Comparison of ENCODE assay signal across 24 mouse cellular contexts in the genomic region with DNA sequence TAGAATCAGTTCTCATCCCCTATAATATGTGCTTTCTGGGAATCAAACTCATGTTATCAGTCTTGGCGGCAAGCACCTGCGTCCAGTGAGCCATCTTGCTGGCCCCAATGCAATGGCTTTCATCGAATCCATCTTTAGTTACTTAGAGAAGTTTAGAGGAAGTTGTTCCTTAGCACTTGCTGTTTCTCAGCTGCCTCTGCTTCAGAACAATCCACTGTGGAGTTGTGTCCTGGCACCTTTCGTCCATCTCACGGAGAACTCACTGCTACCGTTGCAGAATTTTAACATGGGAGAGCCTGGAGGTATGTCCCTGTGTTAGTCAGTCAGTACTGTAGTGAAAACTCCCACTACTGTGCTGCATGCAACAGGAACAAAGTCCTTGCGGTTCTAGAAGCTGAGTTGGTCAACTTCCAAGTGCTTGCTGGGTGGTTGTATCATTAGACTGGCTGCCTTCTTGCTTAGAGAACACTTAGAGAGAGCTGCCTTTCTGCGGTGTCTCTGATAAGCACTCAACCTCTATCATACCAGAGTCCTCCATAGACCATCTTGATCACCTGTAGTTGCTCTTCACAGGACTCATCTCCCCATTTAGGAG.
DNase-seq lines count a peak whose midpoint lies in the region; ATAC-seq and TF ChIP-seq lines count a peak whose summit lies in the region.
"Had no signal": no experiment of that assay in that cellular context is flagged by ENCODE, and none has a peak within 500 bp of the region (broad histone marks: within the 10 kb centered on the region; RNA-seq: fewer than 3 reads in every experiment).

No protein-coding gene starts in this region.

- 0 out of 2 replicates have a peak, but pooled peaks cover 3% of the 10 kb centered on the region for H3K9me3 ChIP-seq in kidney, embryonic 16.5 days (ENCODE audit: low read length)
- no peaks in the 10 kb centered on the region for H3K9me3 ChIP-seq in MEL (replicated peaks; ENCODE audit: insufficient read depth, low read length)
- H3K9me3 ChIP-seq in midbrain, embryonic 11.5 days (ENCODE audit: control insufficient read depth, low read length), result no peaks in the 10 kb centered on the region
- H3K9me3 ChIP-seq: embryonic facial prominence, embryonic 15.5 days; limb, embryonic 12.5 days; liver, embryonic 13.5 days; megakaryocyte, embryonic 14.5 days; neural tube, embryonic 12.5 days; stomach, embryonic 15.5 days had no signal

- WGBS in kidney, embryonic 16.5 days, result 88% methylated on average over 8 of the region's 8 CpGs
- 92% methylated on average over 8 of the region's 8 CpGs for WGBS in midbrain, embryonic 11.5 days

- TF ChIP-seq RAD21 in MEL (IDR thresholded peaks at IDR 0.05; ENCODE audit: low read depth, low read length), result no peak

- H3K9ac ChIP-seq in kidney, embryonic 16.5 days (replicated peaks; ENCODE audit: low read length), result no peak overlapping the region
- no peak overlapping the region for H3K9ac ChIP-seq in MEL (ENCODE audit: control insufficient read depth, low read depth, low read length, poor library complexity, severe bottlenecking)
- no peak overlapping the region for H3K9ac ChIP-seq in midbrain, embryonic 11.5 days (ENCODE audit: low read length)
- H3K9ac ChIP-seq: embryonic facial prominence, embryonic 15.5 days; hindbrain, embryonic 14.5 days; limb, embryonic 12.5 days; liver, embryonic 13.5 days; neural tube, embryonic 12.5 days; stomach, embryonic 15.5 days had no signal

- H3K36me3 ChIP-seq in kidney, embryonic 16.5 days (ENCODE audit: insufficient read depth, low read length), result no peaks in the 10 kb centered on the region
- no peaks in the 10 kb centered on the region for H3K36me3 ChIP-seq in MEL (ENCODE audit: control insufficient read depth in 1 of 2, insufficient read depth in 2 of 2, low read length in 2 of 2)
- no peaks in the 10 kb centered on the region for H3K36me3 ChIP-seq in midbrain, embryonic 11.5 days (ENCODE audit: control insufficient read depth, insufficient read depth, low read length)
- H3K36me3 ChIP-seq: embryonic facial prominence, embryonic 15.5 days; limb, embryonic 12.5 days; liver, embryonic 13.5 days; neural tube, embryonic 12.5 days; stomach, embryonic 15.5 days had no signal

- no peak for ATAC-seq in kidney, embryonic 16.5 days (ENCODE audit: low FRiP score, low TSS enrichment)
- ATAC-seq in midbrain, embryonic 11.5 days (ENCODE audit: low FRiP score), result no peak
- ATAC-seq: forebrain, embryonic 14.5 days; Patski had no signal

- no peak for TF ChIP-seq CTCF in MEL (IDR thresholded peaks at IDR 0.05 in 2 of 3, conservative IDR thresholded peaks at IDR 0.05 in 1 of 3; ENCODE audit: control insufficient read depth in 1 of 3, insufficient read depth in 1 of 3, low read depth in 2 of 3, low read length in 3 of 3, poor library complexity in 1 of 3, severe bottlenecking in 1 of 3)

- H3K4me3 ChIP-seq in kidney, embryonic 16.5 days (ENCODE audit: low read length), result no peak overlapping the region
- no peak overlapping the region for H3K4me3 ChIP-seq in MEL (ENCODE audit: control insufficient read depth in 1 of 2, insufficient read depth in 1 of 2, low read depth in 2 of 2, low read length in 2 of 2)
- H3K4me3 ChIP-seq in midbrain, embryonic 11.5 days (ENCODE audit: low read depth, low read length), result no peak overlapping the region
- H3K4me3 ChIP-seq: embryonic facial prominence, embryonic 15.5 days; limb, embryonic 12.5 days; liver, embryonic 13.5 days; megakaryocyte, embryonic 14.5 days; neural tube, embryonic 12.5 days; stomach, embryonic 15.5 days had no signal

- H3K79me2 ChIP-seq in MEL (ENCODE audit: control insufficient read depth, insufficient read depth, low read length, poor library complexity), result no peaks in the 10 kb centered on the region

- H3K4me1 ChIP-seq in kidney, embryonic 16.5 days (ENCODE audit: insufficient read depth, low read length), result no peaks in the 10 kb centered on the region
- 0 out of 4 replicates have a peak, but pooled peaks cover 0 to 2% of the 10 kb centered on the region in 2 experiments for H3K4me1 ChIP-seq in MEL (ENCODE audit: control insufficient read depth in 1 of 2, insufficient read depth in 2 of 2, low read length in 2 of 2)
- H3K4me1 ChIP-seq in midbrain, embryonic 11.5 days (ENCODE audit: control insufficient read depth, insufficient read depth, low read length), result no peaks in the 10 kb centered on the region
- H3K4me1 ChIP-seq: embryonic facial prominence, embryonic 15.5 days; liver, embryonic 13.5 days; megakaryocyte, embryonic 14.5 days; neural tube, embryonic 12.5 days; stomach, embryonic 15.5 days had no signal

- no peaks in the 10 kb centered on the region for H3K27me3 ChIP-seq in kidney, embryonic 16.5 days (ENCODE audit: insufficient read depth, low read length)
- H3K27me3 ChIP-seq in MEL (ENCODE audit: control insufficient read depth in 1 of 2, insufficient read depth in 2 of 2, low read length in 2 of 2), result no peaks in the 10 kb centered on the region; a peak in 1 of 4 replicates
- H3K27me3 ChIP-seq in midbrain, embryonic 11.5 days (ENCODE audit: control insufficient read depth, insufficient read depth, low read length), result no peaks in the 10 kb centered on the region
- H3K27me3 ChIP-seq: embryonic facial prominence, embryonic 15.5 days; limb, embryonic 12.5 days; liver, embryonic 13.5 days; megakaryocyte, embryonic 14.5 days; neural tube, embryonic 12.5 days; Patski; stomach, embryonic 15.5 days had no signal

- no peak for TF ChIP-seq EP300 in MEL (IDR thresholded peaks at IDR 0.05; ENCODE audit: low read depth in 1 of 2, low read length in 2 of 2)

- no peak overlapping the region for H3K4me2 ChIP-seq in kidney, embryonic 16.5 days (replicated peaks; ENCODE audit: low read depth, low read length)
- no peak overlapping the region for H3K4me2 ChIP-seq in midbrain, embryonic 11.5 days
- H3K4me2 ChIP-seq: embryonic facial prominence, embryonic 15.5 days; hindbrain, embryonic 14.5 days; limb, embryonic 12.5 days; liver, embryonic 13.5 days; neural tube, embryonic 12.5 days; stomach, embryonic 15.5 days had no signal

- no peak for TF ChIP-seq POLR2A in MEL (IDR thresholded peaks at IDR 0.05; ENCODE audit: control insufficient read depth in 1 of 2, insufficient read depth in 1 of 2, low read depth in 1 of 2, low read length in 2 of 2, poor library complexity in 1 of 2)

- peak; percentile 55 for DNase-seq in kidney, adult 11 months
- DNase-seq in MEL (ENCODE audit: low read depth, low spot score), result peak; percentile 36
- DNase-seq in brain, adult 2 months (ENCODE audit: low read depth, low spot score), result peak; percentile 23
- peak; percentile 62 to 73 for DNase-seq in kidney, postnatal 36 days
- DNase-seq in layer of hippocampus, postnatal 36 days, result no peak
- no peak for DNase-seq in midbrain, embryonic 11.5 days (ENCODE audit: low spot score, missing footprints)
- DNase-seq: adrenal gland, adult 8-10 months; cerebellum, adult 9-10 months; gastrocnemius, postnatal 10 days; liver, embryonic 13.5 days; lung, adult 2 months; lung, postnatal 14 days; midbrain, embryonic 14.5 days; right cerebral cortex, adult 18-20 months; thymus, postnatal 25 days had no signal

- H3K27ac ChIP-seq in kidney, embryonic 16.5 days (ENCODE audit: low read length), result no peak overlapping the region
- H3K27ac ChIP-seq in MEL (ENCODE audit: control insufficient read depth, low read depth, low read length), result no peak overlapping the region
- no peak overlapping the region for H3K27ac ChIP-seq in midbrain, embryonic 11.5 days (ENCODE audit: low read depth, low read length)
- H3K27ac ChIP-seq: embryonic facial prominence, embryonic 15.5 days; hindbrain, embryonic 14.5 days; limb, embryonic 12.5 days; liver, embryonic 13.5 days; neural tube, embryonic 12.5 days; stomach, embryonic 15.5 days had no signal

TF ChIP-seq in MEL, 35 proteins besides CTCF, POLR2A, EP300 and RAD21:
- TF ChIP-seq UBTF (IDR thresholded peaks at IDR 0.05; ENCODE audit: borderline replicate concordance, insufficient read depth, low read depth, low read length), result no peak
- no peak for TF ChIP-seq POLR2AphosphoS2 (IDR thresholded peaks at IDR 0.05; ENCODE audit: low read length)
- TF ChIP-seq POLR2AphosphoS5 (IDR thresholded peaks at IDR 0.05; ENCODE audit: borderline replicate concordance, low read depth, low read length), result no peak
- TF ChIP-seq MAFK (IDR thresholded peaks at IDR 0.05; ENCODE audit: borderline replicate concordance, low read depth, low read length), result no peak
- no peak for TF ChIP-seq USF1 (IDR thresholded peaks at IDR 0.05; ENCODE audit: low read depth, low read length)
- TF ChIP-seq MYC (IDR thresholded peaks at IDR 0.05; ENCODE audit: low read depth, low read length), result no peak
- no peak for TF ChIP-seq CHD1 (IDR thresholded peaks at IDR 0.05; ENCODE audit: low read depth, low read length)
- TF ChIP-seq MAZ (IDR thresholded peaks at IDR 0.05; ENCODE audit: low read depth, low read length), result no peak
- TF ChIP-seq MXI1 (IDR thresholded peaks at IDR 0.05; ENCODE audit: low read depth, low read length), result no peak
- TF ChIP-seq NELFE (IDR thresholded peaks at IDR 0.05; ENCODE audit: low read depth, low read length), result no peak
- TF ChIP-seq USF2 (IDR thresholded peaks at IDR 0.05; ENCODE audit: borderline replicate concordance in 1 of 2, insufficient read depth in 1 of 2, low read depth in 1 of 2, low read length in 2 of 2), result no peak
- no peak for TF ChIP-seq GABPA (IDR thresholded peaks at IDR 0.05; ENCODE audit: low read depth, low read length)
- TF ChIP-seq ZMIZ1 (IDR thresholded peaks at IDR 0.05; ENCODE audit: low read depth, low read length), result no peak
- no peak for TF ChIP-seq ZC3H11A (IDR thresholded peaks at IDR 0.05; ENCODE audit: low read depth, low read length)
- TF ChIP-seq ETS1 (IDR thresholded peaks at IDR 0.05; ENCODE audit: low read depth, low read length), result no peak
- no peak for TF ChIP-seq E2F4 (IDR thresholded peaks at IDR 0.05; ENCODE audit: borderline replicate concordance, low read depth, low read length)
- no peak for TF ChIP-seq ZNF384 (IDR thresholded peaks at IDR 0.05; ENCODE audit: low read depth, low read length)
- no peak for TF ChIP-seq TAL1 (IDR thresholded peaks at IDR 0.05; ENCODE audit: low read length)

Comparison
In these comparisons a context has a peak if more than half of its experiments do, and no peak if none do; other contexts are left out.
1. DNase-seq: peak in kidney, adult 11 months (single experiment), MEL (single experiment), brain, adult 2 months (single experiment) and kidney, postnatal 36 days (2 of 2); none in layer of hippocampus, postnatal 36 days (0 of 2) and midbrain, embryonic 11.5 days (single experiment).